Mouse (Mus musculus) midbrain, postnatal 0 days (tissue): ENCODE results near the gene Gse1. TPM values are rescaled to one million over a fixed set of nuclear protein-coding genes. Genes with fewer than 3 reads are reported as not detected.

Experiments
- ATAC-seq: fragments of 200-750 bp; cut with Nextera tagmentation; 2 replicates; pipeline ENCODE4 v1.8.0; 2017; ENCODE audit warnings: moderate number of reproducible peaks, mild to moderate bottlenecking, moderate TSS enrichment, moderate library complexity; ENCODE audit not compliant: low FRiP score
- DNase-seq: peaks from one replicate; pipeline ENCODE4 v3.0.0-alpha.2; 2015; ENCODE audit warnings: low spot score
- H3K27ac ChIP-seq: fragments of 300-500 bp; sonication (generic); 2 replicates; pipeline ENCODE4 v1.5.1; 2014; ENCODE audit warnings: low read depth, mild to moderate bottlenecking, low read length, mixed read lengths
- H3K27me3 ChIP-seq: fragments of 300-500 bp; sonication (generic); 2 replicates; pipeline ENCODE4 v1.6.1; 2014; ENCODE audit warnings: low read length, control low read depth, mixed read lengths; ENCODE audit not compliant: insufficient read depth
- H3K36me3 ChIP-seq: fragments of 300-500 bp; sonication (generic); 2 replicates; pipeline ENCODE4 v1.6.1; 2014; ENCODE audit warnings: low read length, control low read depth, mixed read lengths; ENCODE audit not compliant: insufficient read depth
- H3K4me1 ChIP-seq: fragments of 300-500 bp; sonication (generic); 2 replicates; pipeline ENCODE4 v1.6.1; 2014; ENCODE audit warnings: mild to moderate bottlenecking, control low read depth, antibody characterized with exemption, low read length, mixed read lengths; ENCODE audit not compliant: insufficient read depth
- H3K4me2 ChIP-seq: fragments of 300-500 bp; sonication (generic); 2 replicates; pipeline ENCODE4 v1.6.1; 2014; ENCODE audit warnings: low read depth, mild to moderate bottlenecking, low read length, mixed read lengths; ENCODE audit not compliant: poor library complexity, severe bottlenecking
- H3K4me3 ChIP-seq: fragments of 300-500 bp; sonication (generic); 2 replicates; pipeline ENCODE4 v1.5.1; 2014; ENCODE audit warnings: low read depth, mild to moderate bottlenecking, low read length, moderate library complexity
- H3K9ac ChIP-seq: fragments of 300-500 bp; sonication (generic); replicated peaks from 2 replicates; pipeline ENCODE4 v1.6.1; 2014; ENCODE audit warnings: mild to moderate bottlenecking, low read length, moderate library complexity, mixed read lengths; ENCODE audit not compliant: poor library complexity, severe bottlenecking
- H3K9me3 ChIP-seq: fragments of 300-500 bp; sonication (generic); 2 replicates; pipeline ENCODE4 v1.6.1; 2016; ENCODE audit warnings: low read length, control low read depth
- CTCF ChIP-seq: IDR thresholded peaks from 2 replicates; pipeline ENCODE4 v1.5.1; 2016; ENCODE audit warnings: antibody characterized with exemption, mild to moderate bottlenecking
- WGBS: fragments of 180-500 bp; shearing (Covaris S2); extraction: QIAGEN DNeasy Blood & Tissue Kit; methylation state at CpG from one replicate; pipeline ENCODE4 v1.1.7; 2014; 5-methylcytosine and 5-hydroxymethylcytosine counted together
- polyA plus RNA-seq: library from polyadenylated mRNA; unstranded; fragments of >200 nt; fragmentation: Nextera tagmentation; extraction: Ambion mirVana; gene quantifications from 2 replicates; pipeline ENCODE4 v1.2.1, GENCODE M21; 2015
- total RNA-seq: library from RNA; depleted of rRNA; stranded (reverse); fragments of >200 nt; gene quantifications from 2 replicates; pipeline ENCODE4 v1.2.3, GENCODE M21; 2014

Gse1 gene
- total and polyA plus RNA-seq, 2 experiments from 2014 or later, result 12.4 to 51.3 TPM

GRCm38 (mm10) chr8:120473729-120474364 lies 245.6 kb downstream of the Gse1 start:
- no peak overlapping the region for H3K9ac ChIP-seq
- no peak overlapping the region for H3K4me2 ChIP-seq
- ATAC-seq, result no peak
- no peak overlapping the region for H3K27ac ChIP-seq
- H3K36me3 ChIP-seq, result no peaks in the 10 kb centered on the region
- H3K9me3 ChIP-seq, result no peaks in the 10 kb centered on the region
- H3K4me3 ChIP-seq, result no peak overlapping the region
- no peak for TF ChIP-seq CTCF
- no peak for DNase-seq
- no peaks in the 10 kb centered on the region for H3K27me3 ChIP-seq
- WGBS, result 81% methylated on average over 13 of the region's 13 CpGs
- peaks cover 10% of the 10 kb centered on the region; the same call in 1 of the 2 replicates for H3K4me1 ChIP-seq

GRCm38 (mm10) chr8:120474496-120475235 lies 246.4 kb downstream of the Gse1 start:
- Histone ChIP-seq H3K9me3 (no peaks in the 10 kb centered on the region), H3K4me3 (no peak overlapping the region), H3K27ac (no peak overlapping the region), H3K4me2 (no peak overlapping the region), H3K4me1 (peaks cover 10% of the 10 kb centered on the region; the same call in 1 of the 2 replicates), H3K9ac (no peak overlapping the region), H3K27me3 (no peaks in the 10 kb centered on the region), H3K36me3 (no peaks in the 10 kb centered on the region)
- no peak for ATAC-seq
- 86% methylated on average over 11 of the region's 11 CpGs for WGBS
- TF ChIP-seq CTCF, result no peak
- no peak for DNase-seq

GRCm38 (mm10) chr8:120475462-120476201 lies 247.4 kb downstream of the Gse1 start:
- DNase-seq (no peak), ATAC-seq (no peak; the same call in 1 of the 2 replicates)
- no peaks in the 10 kb centered on the region for H3K27me3 ChIP-seq
- peaks cover 10% of the 10 kb centered on the region; the same call in 1 of the 2 replicates for H3K4me1 ChIP-seq
- WGBS, result 76% methylated on average over 10 of the region's 10 CpGs
- no peak overlapping the region for H3K4me3 ChIP-seq
- H3K36me3 ChIP-seq, result no peaks in the 10 kb centered on the region
- no peak overlapping the region for H3K4me2 ChIP-seq
- no peak overlapping the region for H3K27ac ChIP-seq
- no peaks in the 10 kb centered on the region for H3K9me3 ChIP-seq
- H3K9ac ChIP-seq, result no peak overlapping the region
- no peak for TF ChIP-seq CTCF

GRCm38 (mm10) chr8:120476711-120477575 lies 248.7 kb downstream of the Gse1 start:
- Histone ChIP-seq H3K4me3 (no peak overlapping the region), H3K9ac (no peak overlapping the region), H3K4me2 (no peak overlapping the region), H3K27ac (peak overlapping the region; percentile 59), H3K4me1 (peaks cover 7% of the 10 kb centered on the region; the same call in 1 of the 2 replicates), H3K27me3 (no peaks in the 10 kb centered on the region), H3K9me3 (no peaks in the 10 kb centered on the region), H3K36me3 (no peaks in the 10 kb centered on the region)
- TF ChIP-seq CTCF, result no peak
- DNase-seq (no peak), ATAC-seq (no peak)
- 30% methylated on average over 25 of the region's 25 CpGs for WGBS

- Histone ChIP-seq H3K4me2 (no peak overlapping the region), H3K27me3 (no peaks in the 10 kb centered on the region), H3K36me3 (no peaks in the 10 kb centered on the region), H3K4me3 (no peak overlapping the region), H3K4me1 (no peaks in the 10 kb centered on the region; the same call in 1 of the 2 replicates), H3K27ac (no peak overlapping the region), H3K9ac (no peak overlapping the region), H3K9me3 (no peaks in the 10 kb centered on the region)
- WGBS, result 90% methylated on average over 11 of the region's 11 CpGs
- DNase-seq, result no peak
- ATAC-seq, result no peak
- no peak for TF ChIP-seq CTCF
Measured at GRCm38 (mm10) chr8:120478754-120479153, 250.5 kb downstream of the Gse1 start.
